Mouse (Mus musculus) heart, embryonic 15.5 days (tissue): ENCODE results near the gene Gstcd. TPM values are rescaled to one million over a fixed set of nuclear protein-coding genes. Genes with fewer than 3 reads are reported as not detected.

Source experiments
- ATAC-seq: fragments of 200-750 bp; cut with Nextera tagmentation; replicated peaks from 2 replicates; pipeline ENCODE4 v1.8.0; 2017; ENCODE audit warnings: low read depth, moderate TSS enrichment; ENCODE audit not compliant: insufficient number of reproducible peaks, insufficient read depth, low FRiP score
- H3K27ac ChIP-seq: fragments of 300-500 bp; sonication (generic); 2 replicates; pipeline ENCODE4 v1.5.1; 2015; ENCODE audit warnings: mild to moderate bottlenecking, inconsistent platforms
- H3K27me3 ChIP-seq: fragments of 300-500 bp; sonication (generic); 2 replicates; pipeline ENCODE4 v1.6.1; 2015; ENCODE audit warnings: inconsistent platforms
- H3K36me3 ChIP-seq: fragments of 300-500 bp; sonication (generic); 2 replicates; pipeline ENCODE4 v1.6.1; 2015; ENCODE audit warnings: mild to moderate bottlenecking, inconsistent platforms
- H3K4me1 ChIP-seq: fragments of 300-500 bp; sonication (generic); replicated peaks from 2 replicates; pipeline ENCODE4 v1.6.1; 2015; ENCODE audit warnings: inconsistent platforms
- H3K4me2 ChIP-seq: fragments of 300-500 bp; sonication (generic); 2 replicates; pipeline ENCODE4 v1.6.1; 2015; ENCODE audit warnings: inconsistent platforms, mild to moderate bottlenecking, moderate library complexity
- H3K4me3 ChIP-seq: fragments of 300-500 bp; sonication (generic); 2 replicates; pipeline ENCODE4 v1.5.1; 2015; ENCODE audit warnings: mild to moderate bottlenecking, inconsistent platforms
- H3K9ac ChIP-seq: fragments of 300-500 bp; sonication (generic); 2 replicates; pipeline ENCODE4 v1.6.1; 2015; ENCODE audit warnings: mild to moderate bottlenecking, inconsistent platforms
- H3K9me3 ChIP-seq: fragments of 300-500 bp; sonication (generic); replicated peaks from 2 replicates; pipeline ENCODE4 v1.6.1; 2016; ENCODE audit warnings: inconsistent platforms
- WGBS: fragments of 180-500 bp; shearing (Covaris S2); methylation state at CpG from one replicate; pipeline ENCODE4 v1.1.7; 2015; ENCODE audit warnings: mixed read lengths; 5-methylcytosine and 5-hydroxymethylcytosine counted together
- polyA plus RNA-seq: library from polyadenylated mRNA; unstranded; fragments of >200 nt; fragmentation: Nextera tagmentation; extraction: Ambion mirVana; gene quantifications from 2 replicates; pipeline ENCODE4 v1.2.1, GENCODE M21; 2015

Gstcd gene
- polyA plus RNA-seq, 1 experiment from 2014 or later, result 3.0 TPM

DNA sequence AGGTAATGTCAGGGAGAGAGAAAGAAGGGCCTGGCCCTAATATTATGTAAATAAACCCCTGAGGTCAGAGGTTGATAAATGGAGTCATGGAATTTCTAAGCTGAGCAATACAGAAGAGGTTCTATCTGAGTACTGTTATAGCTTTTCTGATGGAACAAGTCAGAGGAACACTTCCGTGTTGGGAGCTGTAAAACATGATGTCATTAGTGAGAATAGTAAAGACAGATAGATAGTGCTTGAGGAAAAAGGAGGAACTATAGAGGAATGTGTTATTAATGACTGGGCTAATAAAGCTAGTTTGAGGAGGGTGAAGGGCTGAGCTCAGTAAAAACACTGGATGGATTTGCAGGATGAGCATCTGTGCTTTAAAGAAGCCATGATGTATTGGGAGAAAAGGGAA, 2.5 kb upstream of the Gstcd start:
- Histone ChIP-seq H3K9me3 (no peaks in the 10 kb centered on the region), H3K4me2 (no peak overlapping the region), H3K27ac (no peak overlapping the region), H3K27me3 (no peaks in the 10 kb centered on the region), H3K36me3 (peaks cover 9% of the 10 kb centered on the region), H3K9ac (no peak overlapping the region), H3K4me3 (no peak overlapping the region), H3K4me1 (peaks cover 17% of the 10 kb centered on the region)
- ATAC-seq, result no peak
- 51% methylated on average over 1 of the region's 1 CpGs for WGBS

DNA sequence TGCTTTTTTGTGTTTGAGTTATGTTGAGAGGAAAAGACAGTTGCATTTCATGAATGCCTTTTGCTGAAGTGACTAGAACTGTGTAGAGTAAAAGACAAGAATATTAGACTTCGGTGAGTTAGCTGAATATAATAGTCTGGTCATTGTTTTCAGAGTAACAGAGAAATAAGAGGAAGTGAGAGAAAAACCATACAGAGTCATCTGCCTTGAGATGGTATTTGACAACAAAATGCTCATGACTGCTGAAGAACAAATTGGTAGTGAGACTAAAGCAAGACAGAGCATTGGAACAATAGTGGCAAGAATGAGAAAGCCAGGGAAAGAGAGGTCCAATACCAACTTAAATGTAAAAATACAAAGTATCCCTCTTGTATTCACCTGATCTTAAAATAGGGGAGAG, 1.1 kb upstream of the Gstcd start:
- Histone ChIP-seq H3K4me2 (peak overlapping the region; percentile 63), H3K36me3 (no peaks in the 10 kb centered on the region), H3K27ac (0 out of 2 replicates have a peak overlapping the region, but pooled peaks have one; percentile 97), H3K27me3 (no peaks in the 10 kb centered on the region), H3K9ac (0 out of 2 replicates have a peak overlapping the region, but pooled peaks have one; percentile 96), H3K4me1 (peaks cover 17% of the 10 kb centered on the region), H3K9me3 (no peaks in the 10 kb centered on the region), H3K4me3 (peak overlapping the region; percentile 98)
- 82% methylated on average over 1 of the region's 1 CpGs for WGBS
- no peak for ATAC-seq

DNA sequence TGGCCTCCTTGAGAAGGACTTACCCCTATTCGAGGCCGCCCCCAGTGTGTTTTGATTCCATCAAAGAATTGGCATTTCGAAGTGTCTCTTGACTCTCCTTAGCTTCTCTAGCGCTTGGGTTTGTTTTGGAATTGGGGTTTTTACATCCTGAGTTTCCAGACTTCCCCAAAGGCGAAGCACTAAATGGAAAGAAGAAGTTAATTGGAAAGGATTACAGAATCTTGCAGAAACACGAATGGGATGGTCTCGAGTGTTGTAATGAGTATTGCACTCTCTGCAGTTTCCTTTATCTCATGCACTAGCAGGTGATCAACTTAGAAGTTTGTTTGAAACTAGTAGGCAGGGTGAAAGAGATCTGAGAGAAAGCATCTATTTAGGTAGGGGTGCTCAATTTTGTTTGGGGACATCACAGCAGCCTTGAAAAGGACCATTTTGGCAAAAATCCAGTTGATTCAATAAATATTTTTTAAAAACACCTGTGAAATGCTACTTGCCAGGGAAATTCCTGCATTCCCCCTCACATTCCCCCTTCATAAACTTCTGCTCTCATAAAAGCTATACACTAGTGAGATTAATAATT, 531 bp upstream of the Gstcd start:
- no peaks in the 10 kb centered on the region for H3K36me3 ChIP-seq
- H3K4me2 ChIP-seq, result peak overlapping the region; percentile 63
- H3K27ac ChIP-seq, result peak overlapping the region; percentile 97
- H3K4me1 ChIP-seq, result peaks cover 17% of the 10 kb centered on the region
- H3K27me3 ChIP-seq, result no peaks in the 10 kb centered on the region
- peak overlapping the region; percentile 96 for H3K9ac ChIP-seq
- H3K9me3 ChIP-seq, result no peaks in the 10 kb centered on the region
- ATAC-seq, result no peak
- peak overlapping the region; percentile 98 for H3K4me3 ChIP-seq
- WGBS, result under 1% methylated on average over 7 of the region's 7 CpGs

DNA sequence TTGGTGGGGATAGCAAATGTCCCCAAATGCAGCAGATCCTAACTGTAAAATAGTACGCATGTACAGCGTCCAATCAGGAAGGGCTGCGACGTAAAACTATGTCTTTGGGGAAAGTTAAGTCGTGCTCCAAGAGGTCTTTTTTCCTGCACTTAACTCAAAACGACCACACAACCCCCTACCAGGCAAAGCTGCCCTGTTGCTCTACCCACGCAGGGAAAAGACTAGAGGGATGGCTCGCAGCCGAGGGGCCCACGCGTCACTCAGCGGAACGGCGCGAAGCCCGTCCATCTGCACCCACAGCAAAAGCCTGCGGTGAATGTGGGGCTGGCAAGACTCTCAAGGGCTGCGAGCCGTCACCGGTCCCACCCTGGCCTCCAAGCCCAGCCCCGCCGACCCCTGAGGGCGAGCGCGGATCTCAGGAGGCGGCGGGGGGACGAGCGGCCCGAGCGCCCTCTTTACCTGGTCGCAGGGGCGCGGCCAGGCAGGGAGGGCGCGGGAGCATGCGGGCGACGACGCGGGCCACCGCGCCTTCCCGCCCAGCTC, 641 bp downstream of the Gstcd start:
- peak overlapping the region; percentile 96 for H3K9ac ChIP-seq
- peaks cover 17% of the 10 kb centered on the region for H3K4me1 ChIP-seq
- H3K9me3 ChIP-seq, result no peaks in the 10 kb centered on the region
- H3K4me2 ChIP-seq, result peak overlapping the region; percentile 67
- H3K27me3 ChIP-seq, result no peaks in the 10 kb centered on the region
- WGBS, result 0% methylated on average over 44 of the region's 44 CpGs
- peak; percentile 72 for ATAC-seq
- peak overlapping the region; percentile 98 for H3K4me3 ChIP-seq
- H3K27ac ChIP-seq, result peak overlapping the region; percentile 97
- no peaks in the 10 kb centered on the region for H3K36me3 ChIP-seq

DNA sequence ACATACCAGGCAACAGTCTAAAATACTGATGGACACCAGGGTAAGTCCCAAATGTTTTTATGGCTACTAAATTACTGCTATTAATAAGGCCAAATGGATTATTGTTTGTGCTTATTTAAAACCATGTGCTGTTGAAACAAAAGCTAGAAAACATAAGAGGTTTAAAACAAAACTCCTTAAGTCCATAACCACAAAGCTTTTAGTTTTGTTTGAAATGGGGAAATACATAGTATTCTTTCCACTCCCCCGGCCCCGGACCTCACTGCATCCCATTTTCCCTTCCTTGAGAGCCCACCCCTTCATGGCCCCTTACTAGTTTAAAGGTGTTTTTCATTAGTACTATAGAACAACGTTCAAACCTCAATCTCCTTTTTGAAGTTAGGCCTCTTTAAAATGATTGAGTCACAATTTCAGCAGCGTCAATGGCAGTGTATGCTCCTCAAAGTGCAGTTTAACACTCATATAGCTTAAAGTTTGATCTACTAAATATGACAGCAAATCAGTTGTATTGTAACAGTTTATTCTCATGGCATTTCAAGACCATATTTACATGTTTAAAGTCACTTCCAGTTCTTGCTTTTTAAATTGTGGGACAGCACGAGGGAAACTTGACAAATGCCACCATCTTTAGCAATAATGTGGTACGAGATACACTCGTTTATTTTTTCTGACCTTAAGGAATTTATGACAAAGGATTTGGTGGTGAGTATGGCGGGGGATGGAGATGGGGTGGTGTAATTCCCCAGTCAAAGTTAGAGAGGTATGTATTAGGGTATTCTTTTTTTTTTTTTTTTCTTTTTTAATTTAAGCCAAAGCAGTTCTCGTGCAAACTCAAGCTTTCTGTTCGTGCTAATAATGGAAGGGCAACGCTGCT, 1.3 kb downstream of the Gstcd start:
- no peak for ATAC-seq
- peak overlapping the region; percentile 97 for H3K27ac ChIP-seq
- H3K36me3 ChIP-seq, result no peaks in the 10 kb centered on the region
- H3K27me3 ChIP-seq, result no peaks in the 10 kb centered on the region
- H3K4me2 ChIP-seq, result peak overlapping the region; percentile 67
- H3K9ac ChIP-seq, result peak overlapping the region; percentile 96
- peak overlapping the region; percentile 98 for H3K4me3 ChIP-seq
- H3K9me3 ChIP-seq, result no peaks in the 10 kb centered on the region
- peaks cover 17% of the 10 kb centered on the region for H3K4me1 ChIP-seq
- WGBS, result 10% methylated on average over 11 of the region's 11 CpGs

DNA sequence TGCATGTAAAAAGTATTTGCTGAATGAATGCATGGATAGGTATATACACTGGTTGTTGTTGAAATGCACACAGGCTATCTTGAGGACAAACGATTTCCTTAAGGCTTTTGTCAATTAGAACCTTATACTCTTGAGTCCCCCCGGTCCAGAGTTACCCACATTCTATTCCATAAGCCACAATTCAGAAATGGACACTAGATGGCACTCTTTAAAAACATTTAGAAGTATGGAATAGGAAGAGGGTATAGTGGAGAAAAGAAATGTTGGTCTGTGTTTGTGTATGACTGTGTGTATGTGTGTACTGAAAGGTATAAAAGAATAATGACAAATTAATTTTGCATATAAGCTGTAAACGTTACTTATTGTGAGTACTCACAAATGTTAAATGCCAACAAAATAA, 6.0 kb downstream of the Gstcd start:
- Histone ChIP-seq H3K4me2 (no peak overlapping the region), H3K4me3 (no peak overlapping the region), H3K9me3 (no peaks in the 10 kb centered on the region), H3K27me3 (no peaks in the 10 kb centered on the region), H3K36me3 (peaks cover 14% of the 10 kb centered on the region), H3K4me1 (peaks cover 6% of the 10 kb centered on the region), H3K27ac (no peak overlapping the region), H3K9ac (no peak overlapping the region)
- WGBS, result 55% methylated on average over 3 of the region's 3 CpGs
- no peak for ATAC-seq

DNA sequence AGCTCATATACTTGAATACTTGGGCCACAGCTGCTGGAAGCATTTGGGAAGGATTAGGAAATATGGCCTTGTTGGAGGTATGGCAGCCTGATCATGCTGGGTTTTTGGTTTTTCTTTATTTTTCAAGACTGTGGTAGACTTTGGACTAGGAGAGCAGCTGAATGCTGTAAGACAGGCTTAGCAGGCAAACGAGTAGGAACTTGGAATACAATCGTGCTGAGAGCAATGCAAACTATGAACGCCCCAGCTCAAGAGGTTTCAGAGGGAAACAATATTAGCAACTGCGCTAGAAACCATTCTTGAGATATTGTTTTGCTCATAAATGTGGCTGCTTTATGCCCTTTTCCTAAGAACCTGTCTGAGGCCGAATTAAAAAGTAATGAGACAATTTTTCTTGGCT, 9.1 kb downstream of the Gstcd start:
- H3K9me3 ChIP-seq, result no peaks in the 10 kb centered on the region
- H3K4me2 ChIP-seq, result no peak overlapping the region
- no peaks in the 10 kb centered on the region for H3K4me1 ChIP-seq
- H3K9ac ChIP-seq, result no peak overlapping the region
- H3K4me3 ChIP-seq, result no peak overlapping the region
- 87% methylated on average over 5 of the region's 5 CpGs for WGBS
- H3K27ac ChIP-seq, result no peak overlapping the region
- H3K27me3 ChIP-seq, result no peaks in the 10 kb centered on the region
- H3K36me3 ChIP-seq, result peaks cover 14% of the 10 kb centered on the region
- ATAC-seq, result no peak

DNA sequence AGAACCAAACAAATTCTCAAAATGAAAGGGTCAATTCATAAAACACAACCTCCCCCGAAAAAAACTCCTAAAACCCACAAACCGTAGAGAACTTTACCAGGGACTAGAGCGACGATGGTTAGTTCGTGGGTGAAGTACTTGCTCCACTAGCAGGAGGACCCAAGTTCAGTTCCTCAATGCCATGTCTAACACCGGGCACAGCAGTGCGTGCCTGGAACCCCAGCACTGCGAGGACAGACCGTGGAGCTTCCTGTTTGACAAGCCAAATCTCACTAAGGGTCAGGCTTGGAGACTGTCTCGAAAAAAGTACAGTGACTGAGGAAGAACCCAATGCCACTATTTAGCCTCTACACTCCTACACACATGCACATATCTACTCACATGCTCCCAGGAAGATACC, 16.3 kb downstream of the Gstcd start:
- no peak overlapping the region for H3K4me2 ChIP-seq
- H3K9ac ChIP-seq, result no peak overlapping the region
- WGBS, result 84% methylated on average over 10 of the region's 10 CpGs
- no peaks in the 10 kb centered on the region for H3K9me3 ChIP-seq
- H3K27ac ChIP-seq, result no peak overlapping the region
- H3K4me3 ChIP-seq, result no peak overlapping the region
- no peaks in the 10 kb centered on the region for H3K4me1 ChIP-seq
- peaks cover 9% of the 10 kb centered on the region; the same call in 1 of the 2 replicates for H3K36me3 ChIP-seq
- no peaks in the 10 kb centered on the region for H3K27me3 ChIP-seq
- ATAC-seq, result no peak

DNA sequence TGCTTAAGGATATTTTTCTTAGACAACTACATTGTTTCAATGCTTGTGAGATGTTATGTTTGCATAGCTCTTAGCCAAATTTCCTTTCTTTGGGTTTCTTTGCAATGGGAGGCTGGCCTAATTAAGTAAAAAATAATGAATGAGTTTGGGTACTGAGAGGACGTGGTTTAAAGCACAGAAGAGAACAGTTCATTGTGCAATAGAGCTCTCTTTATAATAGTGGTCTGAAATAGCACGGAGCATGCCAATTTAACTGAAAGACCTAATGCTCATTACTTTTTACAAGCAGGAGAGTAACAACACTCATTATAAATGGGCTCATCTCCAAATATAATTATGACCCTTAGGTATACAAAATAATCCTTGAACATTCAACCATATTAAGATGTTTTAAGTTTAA, 39.8 kb downstream of the Gstcd start:
- WGBS, result 91% methylated on average over 2 of the region's 2 CpGs
- Histone ChIP-seq H3K9ac (no peak overlapping the region), H3K4me3 (no peak overlapping the region), H3K4me2 (no peak overlapping the region), H3K4me1 (no peaks in the 10 kb centered on the region), H3K9me3 (no peaks in the 10 kb centered on the region), H3K36me3 (no peaks in the 10 kb centered on the region), H3K27me3 (no peaks in the 10 kb centered on the region), H3K27ac (no peak overlapping the region)
- ATAC-seq, result no peak

DNA sequence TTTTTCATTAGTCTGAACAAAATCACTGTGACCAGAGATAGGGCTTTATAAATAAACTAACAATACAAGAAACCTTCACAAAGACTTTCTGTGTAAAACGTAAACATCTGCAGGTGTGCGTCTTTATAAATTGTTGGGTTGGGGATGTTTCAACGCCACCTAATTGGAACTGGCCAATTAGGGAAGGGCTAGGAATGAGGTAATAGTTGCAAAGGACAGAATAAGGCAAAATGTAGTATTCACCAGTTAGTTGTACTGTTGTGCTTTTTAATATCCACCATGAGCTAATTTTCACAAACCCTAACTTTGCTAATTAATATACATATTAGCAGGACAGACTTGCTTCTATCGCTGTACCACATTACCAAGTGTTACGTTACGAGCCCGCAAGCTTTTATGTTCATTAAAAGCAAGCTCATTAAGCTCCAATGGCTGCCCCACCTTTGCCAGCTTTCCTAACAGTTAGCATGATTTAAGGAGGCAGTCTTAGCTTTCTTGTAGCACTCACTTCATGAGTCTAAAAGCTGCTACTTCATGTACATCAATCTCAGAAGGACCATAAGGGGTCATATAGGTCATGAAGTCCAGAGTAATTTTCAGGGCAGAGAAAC, 58.6 kb downstream of the Gstcd start:
- Histone ChIP-seq H3K36me3 (no peaks in the 10 kb centered on the region), H3K27me3 (no peaks in the 10 kb centered on the region), H3K9me3 (no peaks in the 10 kb centered on the region), H3K9ac (no peak overlapping the region), H3K27ac (no peak overlapping the region), H3K4me1 (no peaks in the 10 kb centered on the region), H3K4me2 (no peak overlapping the region), H3K4me3 (no peak overlapping the region)
- 96% methylated on average over 7 of the region's 7 CpGs for WGBS
- ATAC-seq, result no peak

DNA sequence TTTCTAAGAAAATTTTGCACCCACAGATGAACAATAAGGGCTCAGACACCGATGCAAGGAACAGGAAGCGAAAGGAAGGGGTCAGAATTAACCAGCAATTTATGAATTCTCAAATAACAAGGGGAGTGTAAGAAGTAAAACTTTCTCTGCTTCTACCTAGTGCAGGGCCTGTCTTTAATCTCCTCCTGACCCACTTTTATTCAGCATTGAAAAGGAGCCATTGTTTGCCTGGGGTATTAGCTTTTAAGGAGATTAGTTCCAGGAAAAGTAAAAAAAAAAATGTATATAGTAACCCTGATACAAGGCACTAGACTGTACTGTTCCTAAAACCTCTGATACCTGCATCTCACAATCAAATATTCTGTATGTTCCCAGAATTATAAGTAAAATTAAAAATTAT, 64.9 kb downstream of the Gstcd start:
- Histone ChIP-seq H3K4me3 (no peak overlapping the region), H3K27ac (no peak overlapping the region), H3K4me2 (no peak overlapping the region), H3K9ac (no peak overlapping the region), H3K4me1 (no peaks in the 10 kb centered on the region), H3K27me3 (no peaks in the 10 kb centered on the region), H3K9me3 (no peaks in the 10 kb centered on the region), H3K36me3 (no peaks in the 10 kb centered on the region)
- WGBS, result 73% methylated on average over 2 of the region's 2 CpGs
- ATAC-seq, result no peak
